Mouse (Mus musculus): Measurements from ENCODE around the gene Stpg3. TPM values are rescaled to one million over a fixed set of nuclear protein-coding genes. Genes with fewer than 3 reads are reported as not detected.

The Stpg3 gene
- polyA plus RNA-seq, 1 experiment from 2014 or later: 0.43 TPM

DNA sequence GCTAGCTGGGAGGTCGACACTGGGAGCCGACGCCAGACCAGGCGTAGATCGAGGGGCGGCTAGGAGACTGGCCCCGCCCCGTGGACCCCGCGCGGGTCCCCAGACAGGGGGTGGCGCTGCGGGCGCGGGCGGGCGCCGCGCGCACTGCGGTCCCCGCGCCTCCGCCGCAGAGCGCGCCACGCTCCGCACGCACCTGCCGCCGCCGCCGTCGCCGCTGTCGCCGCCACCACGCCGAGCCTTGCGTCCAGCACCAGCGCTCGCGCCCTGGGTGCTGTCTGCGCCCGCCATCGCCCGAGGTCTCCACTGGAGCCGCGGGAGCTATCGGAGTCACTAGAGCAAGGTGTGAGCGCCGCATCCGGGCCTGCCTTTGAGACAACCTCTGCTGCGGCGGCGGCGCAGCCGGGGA is 27.7 kb upstream of the Stpg3 start, which contains the start of the genes Rnf208 and Cysrt1:
TSS of gene Rnf208 (plus strand) at position 155 of the 406 bp plus-strand sequence.
TSS of gene Cysrt1 (minus strand) at position 352 of the 406 bp plus-strand sequence.
- under 1% methylated on average over 45 of the region's 59 CpGs for WGBS
- no peak for TF ChIP-seq CTCF (IDR thresholded peaks at IDR 0.05; ENCODE audit: low read depth)
- no peak for DNase-seq (ENCODE audit: low spot score)
- Histone ChIP-seq H3K36me3 (ENCODE audit: insufficient read depth, low read length) (no peaks in the 10 kb centered on the region), H3K4me2 (ENCODE audit: low read length) (peak within 1 kb of the TSS; percentile 92), H3K27ac (peak within 1 kb of the TSS; percentile 59), H3K9me3 (replicated peaks; ENCODE audit: low read length) (no peaks in the 10 kb centered on the region), H3K4me1 (replicated peaks; ENCODE audit: insufficient read depth, low read length) (peaks cover 20% of the 10 kb centered on the region), H3K27me3 (ENCODE audit: insufficient read depth, low read length) (no peaks in the 10 kb centered on the region), H3K4me3 (replicated peaks; ENCODE audit: low read depth, low read length) (peak within 1 kb of the TSS; percentile 49), H3K9ac (ENCODE audit: low read depth, low read length) (peak within 1 kb of the TSS; percentile 68)
- 0 out of 2 replicates have a peak, but pooled peaks have one; percentile 0 for ATAC-seq (replicated peaks; ENCODE audit: low FRiP score, low read depth)

DNA sequence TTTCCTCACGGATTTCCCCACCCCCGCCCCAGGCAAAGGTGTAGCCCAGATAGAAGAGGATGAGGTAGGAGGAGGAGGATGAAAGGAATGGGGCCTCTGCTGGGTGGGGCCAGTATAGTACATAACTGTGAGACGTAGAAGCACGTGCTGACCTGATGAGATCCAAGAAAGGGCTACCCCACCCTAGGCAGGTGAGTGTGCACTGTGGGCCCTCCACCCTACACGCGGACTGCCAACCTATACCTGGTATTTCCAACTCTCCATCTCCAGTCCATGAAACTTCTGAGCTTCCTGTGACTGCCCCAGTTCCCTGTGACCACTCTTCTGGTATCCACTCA is 27.0 kb upstream of the Stpg3 start:
- no peak for TF ChIP-seq CTCF (IDR thresholded peaks at IDR 0.05; ENCODE audit: low read depth)
- WGBS: 14% methylated on average over 6 of the region's 6 CpGs
- DNase-seq (ENCODE audit: low spot score) (no peak), ATAC-seq (replicated peaks; ENCODE audit: low FRiP score, low read depth) (0 out of 2 replicates have a peak, but pooled peaks have one; percentile 10)
- H3K9me3 ChIP-seq (replicated peaks; ENCODE audit: low read length): no peaks in the 10 kb centered on the region
- peak overlapping the region; percentile 26; the same call in 1 of the 2 replicates for H3K4me3 ChIP-seq (replicated peaks; ENCODE audit: low read depth, low read length)
- peaks cover 20% of the 10 kb centered on the region for H3K4me1 ChIP-seq (replicated peaks; ENCODE audit: insufficient read depth, low read length)
- no peaks in the 10 kb centered on the region for H3K36me3 ChIP-seq (ENCODE audit: insufficient read depth, low read length)
- H3K27ac ChIP-seq: peak overlapping the region; percentile 59; the same call in 1 of the 2 replicates
- peak overlapping the region; percentile 92 for H3K4me2 ChIP-seq (ENCODE audit: low read length)
- no peaks in the 10 kb centered on the region for H3K27me3 ChIP-seq (ENCODE audit: insufficient read depth, low read length)
- H3K9ac ChIP-seq (ENCODE audit: low read depth, low read length): no peak overlapping the region

DNA sequence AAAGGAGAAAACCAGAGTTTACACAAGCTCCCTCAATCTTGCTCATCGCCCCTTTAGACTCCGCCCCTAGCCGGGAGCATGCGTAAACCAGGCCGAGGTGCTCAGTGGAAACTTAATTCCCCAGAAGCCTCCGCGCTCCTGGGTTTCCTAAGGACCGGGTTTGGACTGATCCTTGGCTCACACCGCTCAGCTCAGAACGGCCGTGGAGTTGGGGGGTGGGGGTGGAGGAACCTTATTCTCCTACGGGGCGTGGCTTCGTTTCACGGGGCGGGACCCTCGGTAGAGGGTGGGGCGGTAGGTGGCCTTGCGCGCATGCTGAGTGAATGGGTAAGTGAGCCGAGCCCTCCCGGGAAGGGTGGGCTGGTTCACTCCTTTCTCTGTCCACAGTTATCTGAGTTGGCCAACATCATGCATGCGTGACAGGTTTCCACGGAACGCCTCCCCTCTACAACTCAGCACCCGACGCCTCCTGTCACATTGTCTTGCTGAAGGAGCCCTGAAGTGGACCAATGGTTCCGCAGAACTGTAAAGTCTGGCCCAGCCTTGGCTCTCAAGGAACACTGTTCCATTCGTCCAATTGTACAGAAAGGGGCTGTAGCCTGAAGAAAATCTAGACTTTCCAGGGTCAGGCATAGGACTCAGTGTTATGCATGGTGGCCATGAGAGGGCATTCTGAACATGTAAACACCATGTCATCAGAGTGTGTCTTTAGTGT is 26.4 kb upstream of the Stpg3 start:
- Histone ChIP-seq H3K27me3 (ENCODE audit: insufficient read depth, low read length) (no peaks in the 10 kb centered on the region), H3K4me2 (ENCODE audit: low read length) (peak overlapping the region; percentile 92), H3K36me3 (ENCODE audit: insufficient read depth, low read length) (no peaks in the 10 kb centered on the region), H3K27ac (peak overlapping the region; percentile 59), H3K4me3 (replicated peaks; ENCODE audit: low read depth, low read length) (peak overlapping the region; percentile 26), H3K9ac (ENCODE audit: low read depth, low read length) (peak overlapping the region; percentile 28; the same call in 1 of the 2 replicates), H3K9me3 (replicated peaks; ENCODE audit: low read length) (no peaks in the 10 kb centered on the region), H3K4me1 (replicated peaks; ENCODE audit: insufficient read depth, low read length) (peaks cover 20% of the 10 kb centered on the region)
- TF ChIP-seq CTCF (IDR thresholded peaks at IDR 0.05; ENCODE audit: low read depth): no peak
- DNase-seq (ENCODE audit: low spot score) (peak; percentile 85), ATAC-seq (replicated peaks; ENCODE audit: low FRiP score, low read depth) (peak; percentile 84)
- WGBS: 2% methylated on average over 29 of the region's 29 CpGs

DNA sequence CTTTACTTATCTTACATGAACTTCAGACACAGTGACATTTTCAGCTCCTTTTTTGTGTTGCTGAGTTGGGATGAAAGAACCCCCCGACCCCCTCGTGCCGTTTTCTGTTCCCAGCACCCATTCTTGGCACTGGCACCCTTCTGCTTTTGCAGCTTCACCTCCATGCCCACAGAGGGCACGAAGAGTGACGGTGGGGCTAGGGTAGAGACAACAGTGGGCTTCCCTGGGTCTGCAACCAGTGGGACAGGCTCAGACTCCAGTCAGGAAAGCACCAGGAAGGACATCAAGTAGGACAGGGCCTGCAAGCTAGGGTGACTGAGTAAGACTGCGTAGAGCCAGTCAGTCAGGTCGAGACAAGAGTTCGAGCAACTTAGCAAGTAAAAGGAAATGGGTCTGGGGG is 25.9 kb upstream of the Stpg3 start:
- peak overlapping the region; percentile 59 for H3K27ac ChIP-seq
- peaks cover 20% of the 10 kb centered on the region for H3K4me1 ChIP-seq (replicated peaks; ENCODE audit: insufficient read depth, low read length)
- no peaks in the 10 kb centered on the region for H3K27me3 ChIP-seq (ENCODE audit: insufficient read depth, low read length)
- H3K4me3 ChIP-seq (replicated peaks; ENCODE audit: low read depth, low read length): peak overlapping the region; percentile 26; the same call in 1 of the 2 replicates
- peak overlapping the region; percentile 36; the same call in 1 of the 2 replicates for H3K9ac ChIP-seq (ENCODE audit: low read depth, low read length)
- peak overlapping the region; percentile 92 for H3K4me2 ChIP-seq (ENCODE audit: low read length)
- no peaks in the 10 kb centered on the region for H3K36me3 ChIP-seq (ENCODE audit: insufficient read depth, low read length)
- WGBS: 51% methylated on average over 8 of the region's 8 CpGs
- no peak for TF ChIP-seq CTCF (IDR thresholded peaks at IDR 0.05; ENCODE audit: low read depth)
- no peak for ATAC-seq (replicated peaks; ENCODE audit: low FRiP score, low read depth)
- no peaks in the 10 kb centered on the region for H3K9me3 ChIP-seq (replicated peaks; ENCODE audit: low read length)
- no peak for DNase-seq (ENCODE audit: low spot score)

DNA sequence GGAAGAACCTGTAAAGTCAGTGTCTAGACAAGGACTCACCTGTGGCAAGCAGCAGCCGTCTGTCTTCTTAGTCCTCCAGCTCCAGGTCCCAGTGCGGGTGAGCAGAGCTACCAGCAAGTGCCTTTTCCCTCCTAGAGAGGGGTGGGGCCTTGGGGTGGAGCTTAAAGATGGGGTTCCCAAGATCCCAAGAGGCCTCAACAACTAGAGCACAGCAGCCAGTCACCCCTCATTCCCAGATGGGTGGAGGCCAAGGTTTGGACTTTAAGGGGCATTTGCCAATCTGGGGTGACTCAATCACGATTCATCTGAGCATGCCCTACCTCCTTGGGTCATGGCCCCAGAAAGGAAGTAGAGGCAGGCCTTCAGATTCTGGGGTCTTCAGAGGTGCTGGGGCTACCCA is 25.3 kb upstream of the Stpg3 start:
- no peak overlapping the region for H3K9ac ChIP-seq (ENCODE audit: low read depth, low read length)
- no peak overlapping the region for H3K4me2 ChIP-seq (ENCODE audit: low read length)
- ATAC-seq (replicated peaks; ENCODE audit: low FRiP score, low read depth): no peak
- TF ChIP-seq CTCF (IDR thresholded peaks at IDR 0.05; ENCODE audit: low read depth): no peak
- DNase-seq (ENCODE audit: low spot score): no peak
- no peak overlapping the region for H3K27ac ChIP-seq
- peaks cover 20% of the 10 kb centered on the region for H3K4me1 ChIP-seq (replicated peaks; ENCODE audit: insufficient read depth, low read length)
- H3K36me3 ChIP-seq (ENCODE audit: insufficient read depth, low read length): no peaks in the 10 kb centered on the region
- H3K9me3 ChIP-seq (replicated peaks; ENCODE audit: low read length): no peaks in the 10 kb centered on the region
- WGBS: 88% methylated on average over 3 of the region's 3 CpGs
- no peaks in the 10 kb centered on the region for H3K27me3 ChIP-seq (ENCODE audit: insufficient read depth, low read length)
- H3K4me3 ChIP-seq (replicated peaks; ENCODE audit: low read depth, low read length): no peak overlapping the region

DNA sequence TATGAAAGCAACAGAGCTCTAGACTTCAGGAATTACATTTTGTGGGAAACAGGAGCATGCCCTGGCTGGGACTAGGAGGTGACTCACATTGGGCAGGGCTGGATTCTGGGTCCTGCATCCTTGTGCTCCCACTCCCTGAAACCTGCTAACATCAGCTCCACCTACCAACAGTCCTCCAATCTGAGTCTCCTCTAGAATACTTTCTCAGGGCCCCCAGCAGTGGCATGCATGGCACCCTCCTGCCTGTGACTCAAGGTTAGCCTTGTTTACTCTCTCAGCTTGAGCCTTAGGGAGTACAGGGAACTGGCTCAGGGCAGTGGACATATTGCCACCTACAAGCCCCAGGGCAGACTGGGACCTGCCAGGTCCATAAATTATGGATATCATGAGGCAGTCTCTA is 23.7 kb upstream of the Stpg3 start:
- H3K27ac ChIP-seq: peak overlapping the region; percentile 47; the same call in 1 of the 2 replicates
- no peak for DNase-seq (ENCODE audit: low spot score)

More for the DNA sequence above, 23.7 kb upstream of the Stpg3 start:
- H3K36me3 ChIP-seq (ENCODE audit: insufficient read depth, low read length): no peaks in the 10 kb centered on the region
- no peak overlapping the region for H3K9ac ChIP-seq (ENCODE audit: low read depth, low read length)
- peaks cover 20% of the 10 kb centered on the region for H3K4me1 ChIP-seq (replicated peaks; ENCODE audit: insufficient read depth, low read length)
- no peaks in the 10 kb centered on the region for H3K9me3 ChIP-seq (replicated peaks; ENCODE audit: low read length)
- no peak overlapping the region for H3K4me2 ChIP-seq (ENCODE audit: low read length)
- no peaks in the 10 kb centered on the region for H3K27me3 ChIP-seq (ENCODE audit: insufficient read depth, low read length)
- no peak for TF ChIP-seq CTCF (IDR thresholded peaks at IDR 0.05; ENCODE audit: low read depth)
- no peak overlapping the region for H3K4me3 ChIP-seq (replicated peaks; ENCODE audit: low read depth, low read length)
- no peak for ATAC-seq (replicated peaks; ENCODE audit: low FRiP score, low read depth)
